Mouse (Mus musculus) myocyte (in vitro differentiated cells): ENCODE measurements around the gene Rad51b. TPM values are rescaled to one million over a fixed set of nuclear protein-coding genes. Genes with fewer than 3 reads are reported as not detected.

Source experiments
- H3K27me3 ChIP-seq: one replicate; pipeline ENCODE4 v1.6.1; 2011; ENCODE audit not compliant: control insufficient read depth, insufficient read depth, insufficient read length
- H3K36me3 ChIP-seq: one replicate; pipeline ENCODE4 v1.6.1; 2011; ENCODE audit not compliant: control insufficient read depth, insufficient read depth
- H3K4me2 ChIP-seq: one replicate; pipeline ENCODE4 v1.6.1; 2011; ENCODE audit warnings: low read depth, control low read depth
- H3K4me3 ChIP-seq: one replicate; pipeline ENCODE4 v1.5.1; 2011; ENCODE audit warnings: mild to moderate bottlenecking, control low read depth, moderate library complexity
- H3K79me2 ChIP-seq: one replicate; pipeline ENCODE4 v1.6.1; 2011; ENCODE audit not compliant: control insufficient read depth, insufficient read depth
- H3ac ChIP-seq: one replicate; pipeline ENCODE4 v1.6.1; 2011; ENCODE audit not compliant: control insufficient read depth, insufficient read length
- CEBPB ChIP-seq: IDR thresholded peaks from 2 replicates; pipeline ENCODE4 v1.6.1; 2011; ENCODE audit warnings: mild to moderate bottlenecking, moderate library complexity; ENCODE audit not compliant: poor library complexity, insufficient read depth, severe bottlenecking
- E2F4 ChIP-seq: IDR thresholded peaks from one replicate; pipeline ENCODE4 v1.6.1; 2011; ENCODE audit warnings: mild to moderate bottlenecking, control low read depth, moderate library complexity; ENCODE audit not compliant: insufficient read depth
- MAX ChIP-seq: IDR thresholded peaks from one replicate; pipeline ENCODE4 v1.6.1; 2011; ENCODE audit warnings: low read depth, mild to moderate bottlenecking, control low read depth
- MYOD1 ChIP-seq, 3 experiments: IDR thresholded peaks; one replicate each; pipeline ENCODE4 v1.6.1; 2011; ENCODE audit warnings: control low read depth in 2 of 3, low read depth in 2 of 3, mild to moderate bottlenecking in 2 of 3, moderate library complexity in 1 of 3; ENCODE audit not compliant: insufficient read length in 2 of 3, control insufficient read depth in 1 of 3
- MYOG ChIP-seq, 3 experiments: IDR thresholded peaks; one replicate each; pipeline ENCODE4 v1.6.1; 2011; ENCODE audit warnings: control low read depth in 2 of 3, low read depth in 2 of 3, mild to moderate bottlenecking in 2 of 3; ENCODE audit not compliant: insufficient read length in 2 of 3, control insufficient read depth in 1 of 3, insufficient read depth in 1 of 3
- POLR2A ChIP-seq: IDR thresholded peaks from one replicate; pipeline ENCODE4 v1.6.1; 2011; ENCODE audit warnings: low read depth, mild to moderate bottlenecking, control low read depth, moderate library complexity; ENCODE audit not compliant: insufficient read length
- POLR2AphosphoS2 ChIP-seq: IDR thresholded peaks from one replicate; pipeline ENCODE4 v1.6.1; 2011; ENCODE audit warnings: low read depth, control low read depth; ENCODE audit not compliant: insufficient read length
- REST ChIP-seq: IDR thresholded peaks from one replicate; pipeline ENCODE4 v1.6.1; 2011; ENCODE audit warnings: mild to moderate bottlenecking, control low read depth, moderate library complexity; ENCODE audit not compliant: insufficient read depth, insufficient read length
- SRF ChIP-seq: IDR thresholded peaks from one replicate; pipeline ENCODE4 v1.6.1; 2011; ENCODE audit warnings: low read depth; ENCODE audit not compliant: control insufficient read depth, insufficient read length
- TCF12 ChIP-seq: IDR thresholded peaks from one replicate; pipeline ENCODE4 v1.6.1; 2011; ENCODE audit warnings: mild to moderate bottlenecking, control low read depth; ENCODE audit not compliant: poor library complexity, insufficient read depth, severe bottlenecking
- TCF3 ChIP-seq: IDR thresholded peaks from one replicate; pipeline ENCODE4 v1.6.1; 2011; ENCODE audit warnings: low read depth, control low read depth; ENCODE audit not compliant: insufficient read length
- USF1 ChIP-seq: IDR thresholded peaks from one replicate; pipeline ENCODE4 v1.6.1; 2011; ENCODE audit warnings: low read depth, mild to moderate bottlenecking, control low read depth, moderate library complexity
- polyA plus RNA-seq: library from polyadenylated mRNA; unstranded; fragments of >200 nt; fragmentation: generic; extraction: Trizol; gene quantifications from one replicate; pipeline ENCODE4 v1.2.1, GENCODE M21; 2012; ENCODE audit warnings: missing spikeins

Rad51b gene
- polyA plus RNA-seq, 1 experiment: 1.8 TPM

- no peaks in the 10 kb centered on the region for H3K79me2 ChIP-seq
- no peak overlapping the region for H3K4me3 ChIP-seq
- no peak overlapping the region for H3K4me2 ChIP-seq
- no peak overlapping the region for H3ac ChIP-seq
- TF ChIP-seq POLR2AphosphoS2 (no peak), REST (no peak), MYOG (IDR thresholded peaks at IDR 0.05; ENCODE audit: control insufficient read depth in 1 of 3, insufficient read depth in 1 of 3, insufficient read length in 2 of 3, low read depth in 2 of 3) (no peak)
- no peaks in the 10 kb centered on the region for H3K27me3 ChIP-seq
- H3K36me3 ChIP-seq: no peaks in the 10 kb centered on the region
Measured at GRCm38 (mm10) chr12:79442836-79443390, 145.8 kb downstream of the Rad51b start.

DNA sequence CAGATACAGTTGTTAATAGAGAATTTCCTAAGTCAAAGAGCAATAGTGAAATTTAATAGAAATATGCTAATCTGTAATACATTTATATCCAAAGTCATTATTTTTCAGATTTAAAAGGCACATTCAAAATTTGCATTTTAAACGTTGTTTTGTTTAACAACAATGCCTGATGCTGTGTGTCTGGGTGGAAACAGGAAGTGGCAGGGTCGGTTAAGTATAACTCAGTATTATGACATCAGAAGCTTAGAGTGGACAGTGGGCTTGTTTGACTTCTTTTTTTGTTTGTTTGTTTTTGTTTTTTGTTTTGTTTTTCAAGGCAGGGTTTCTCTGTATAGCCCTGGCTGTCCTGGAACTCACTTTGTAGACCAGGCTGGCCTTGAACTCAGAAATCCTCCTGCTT lies 147.6 kb downstream of the Rad51b start:
- Histone ChIP-seq H3K79me2 (no peaks in the 10 kb centered on the region), H3ac (no peak overlapping the region), H3K27me3 (no peaks in the 10 kb centered on the region), H3K36me3 (no peaks in the 10 kb centered on the region), H3K4me2 (no peak overlapping the region), H3K4me3 (no peak overlapping the region)
- no peak for TF ChIP-seq TCF3
- TF ChIP-seq MYOD1 (IDR thresholded peaks at IDR 0.05; ENCODE audit: control insufficient read depth in 1 of 3, insufficient read length in 2 of 3, low read depth in 2 of 3): no peak
- no peak for TF ChIP-seq USF1
- no peak for TF ChIP-seq REST
- no peak for TF ChIP-seq POLR2A
- TF ChIP-seq MYOG (IDR thresholded peaks at IDR 0.05; ENCODE audit: control insufficient read depth in 1 of 3, insufficient read depth in 1 of 3, insufficient read length in 2 of 3, low read depth in 2 of 3): no peak
- no peak for TF ChIP-seq POLR2AphosphoS2

GRCm38 (mm10) chr12:79447039-79447438 lies 150.0 kb downstream of the Rad51b start:
- H3K27me3 ChIP-seq: no peaks in the 10 kb centered on the region
- H3K4me3 ChIP-seq: no peak overlapping the region
- no peak for TF ChIP-seq REST
- TF ChIP-seq POLR2A: no peak
- no peak for TF ChIP-seq MYOD1 (IDR thresholded peaks at IDR 0.05; ENCODE audit: control insufficient read depth in 1 of 3, insufficient read length in 2 of 3, low read depth in 2 of 3)
- no peak for TF ChIP-seq TCF12
- no peak for TF ChIP-seq MYOG (IDR thresholded peaks at IDR 0.05; ENCODE audit: control insufficient read depth in 1 of 3, insufficient read depth in 1 of 3, insufficient read length in 2 of 3, low read depth in 2 of 3)
- TF ChIP-seq USF1: no peak
- TF ChIP-seq E2F4: no peak
- no peak for TF ChIP-seq POLR2AphosphoS2
- no peak for TF ChIP-seq SRF
- no peak for TF ChIP-seq CEBPB
- H3K36me3 ChIP-seq: no peaks in the 10 kb centered on the region
- no peak overlapping the region for H3ac ChIP-seq
- H3K4me2 ChIP-seq: no peak overlapping the region
- no peaks in the 10 kb centered on the region for H3K79me2 ChIP-seq

- no peak overlapping the region for H3K4me2 ChIP-seq
- no peaks in the 10 kb centered on the region for H3K36me3 ChIP-seq
- H3K79me2 ChIP-seq: no peaks in the 10 kb centered on the region
- TF ChIP-seq MYOG (IDR thresholded peaks at IDR 0.05; ENCODE audit: control insufficient read depth in 1 of 3, insufficient read depth in 1 of 3, insufficient read length in 2 of 3, low read depth in 2 of 3): no peak
- no peak for TF ChIP-seq MYOD1 (IDR thresholded peaks at IDR 0.05; ENCODE audit: control insufficient read depth in 1 of 3, insufficient read length in 2 of 3, low read depth in 2 of 3)
- TF ChIP-seq POLR2A: no peak
- TF ChIP-seq SRF: no peak
- TF ChIP-seq USF1: no peak
- TF ChIP-seq CEBPB: no peak
- no peak for TF ChIP-seq REST
- no peak for TF ChIP-seq POLR2AphosphoS2
- H3K4me3 ChIP-seq: no peak overlapping the region
- H3ac ChIP-seq: no peak overlapping the region
- H3K27me3 ChIP-seq: no peaks in the 10 kb centered on the region
Measured at GRCm38 (mm10) chr12:79449817-79450411, 152.8 kb downstream of the Rad51b start.

DNA sequence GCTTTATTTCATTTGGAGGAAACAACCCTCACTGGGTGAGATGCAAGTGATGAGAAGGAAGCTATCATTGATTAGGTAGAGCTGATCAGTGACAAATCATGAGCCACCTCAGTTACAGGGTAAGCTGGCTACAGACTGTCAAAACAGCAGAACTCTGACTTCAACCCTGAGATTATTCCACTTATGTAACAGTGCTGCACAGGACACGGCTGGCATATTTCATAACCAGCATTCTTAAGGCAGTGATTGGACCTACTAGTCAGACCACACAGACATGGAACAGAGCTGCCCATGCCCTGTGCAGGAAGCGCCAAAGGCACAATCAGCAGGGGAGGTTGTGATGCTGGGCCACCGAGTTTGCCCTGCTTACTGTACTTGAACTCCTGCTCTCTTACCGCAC lies 155.8 kb downstream of the Rad51b start:
- H3K79me2 ChIP-seq: no peaks in the 10 kb centered on the region
- no peak overlapping the region for H3K4me2 ChIP-seq
- H3K36me3 ChIP-seq: no peaks in the 10 kb centered on the region
- no peaks in the 10 kb centered on the region for H3K27me3 ChIP-seq
- TF ChIP-seq MAX (no peak), SRF (no peak), E2F4 (no peak), CEBPB (no peak), POLR2AphosphoS2 (no peak)
- H3ac ChIP-seq: no peak overlapping the region
- no peak overlapping the region for H3K4me3 ChIP-seq
